Mouse (Mus musculus) effector memory CD4-positive, alpha-beta T cell, adult 7 months (primary cell): ENCODE measurements around the gene Bag6. TPM values are rescaled to one million over a fixed set of nuclear protein-coding genes. Genes with fewer than 3 reads are reported as not detected.

Experiments
- polyA plus RNA-seq: library from polyadenylated mRNA; unstranded; fragments of 100-300 nt; shearing (Covaris generic); gene quantifications from one replicate; pipeline ENCODE4 v1.2.1, GENCODE M21; 2017

Gene Bag6
- polyA plus RNA-seq, 1 experiment from 2014 or later: 56.5 TPM

Other genes with a start within 250 kb of the Bag6 start
- 1.4 TPM for gene C2, start 236.9 kb upstream of the Bag6 start, polyA plus RNA-seq
- 55.0 TPM for gene Ehmt2, start 236.7 kb upstream of the Bag6 start, polyA plus RNA-seq
- gene Slc44a4, start 220.7 kb upstream of the Bag6 start, polyA plus RNA-seq: not detected
- 63.5 TPM for gene Neu1, start 203.9 kb upstream of the Bag6 start, polyA plus RNA-seq
- gene Hspa1b, start 175.9 kb upstream of the Bag6 start, polyA plus RNA-seq: 1,521 TPM
- 90.8 TPM for gene Gm20481, start 165.3 kb upstream of the Bag6 start, polyA plus RNA-seq
- gene Hspa1a, start 163.0 kb upstream of the Bag6 start, polyA plus RNA-seq: 909 TPM
- not detected for gene Hspa1l, start 162.5 kb upstream of the Bag6 start, polyA plus RNA-seq
- gene Lsm2, start 153.3 kb upstream of the Bag6 start, polyA plus RNA-seq: 50.0 TPM
- 214 TPM for gene Vars, start 134.2 kb upstream of the Bag6 start, polyA plus RNA-seq
- 0.37 TPM for gene Vwa7, start 118.6 kb upstream of the Bag6 start, polyA plus RNA-seq
- gene Sapcd1, start 107.2 kb upstream of the Bag6 start, polyA plus RNA-seq: not detected
- 2.2 TPM for gene Msh5, start 88.4 kb upstream of the Bag6 start, polyA plus RNA-seq
- 334 TPM for gene Clic1, start 85.2 kb upstream of the Bag6 start, polyA plus RNA-seq
- 0.85 TPM for gene Ddah2, start 76.1 kb upstream of the Bag6 start, polyA plus RNA-seq
- not detected for gene Ly6g6c, start 69.8 kb upstream of the Bag6 start, polyA plus RNA-seq
- gene Mpig6b, start 69.0 kb upstream of the Bag6 start, polyA plus RNA-seq: not detected
- not detected for gene Ly6g6e, start 58.3 kb upstream of the Bag6 start, polyA plus RNA-seq
- not detected for gene Ly6g6d, start 57.1 kb upstream of the Bag6 start, polyA plus RNA-seq
- gene Ly6g6f, start 49.6 kb upstream of the Bag6 start, polyA plus RNA-seq: not detected
- gene Abhd16a, start 45.9 kb upstream of the Bag6 start, polyA plus RNA-seq: 79.3 TPM
- gene Ly6g5c, start 26.9 kb upstream of the Bag6 start, polyA plus RNA-seq: not detected
- 1.8 TPM for gene Ly6g5b, start 19.8 kb upstream of the Bag6 start, polyA plus RNA-seq
- 65.3 TPM for gene Gpank1, start 13.7 kb upstream of the Bag6 start, polyA plus RNA-seq
- gene Csnk2b, start 13.1 kb upstream of the Bag6 start, polyA plus RNA-seq: 223 TPM
- gene D17H6S53E, start 8.8 kb upstream of the Bag6 start, polyA plus RNA-seq: 1.7 TPM
- gene Apom, start 3.1 kb upstream of the Bag6 start, polyA plus RNA-seq: not detected
- gene Prrc2a, start 29.7 kb downstream of the Bag6 start, polyA plus RNA-seq: 24.5 TPM
- gene Aif1, start 40.9 kb downstream of the Bag6 start, polyA plus RNA-seq: not detected
- gene Lst1, start 53.3 kb downstream of the Bag6 start, polyA plus RNA-seq: 4.4 TPM
- gene Ltb, start 59.3 kb downstream of the Bag6 start, polyA plus RNA-seq: 1,113 TPM
- gene Tnf, start 66.8 kb downstream of the Bag6 start, polyA plus RNA-seq: 156 TPM
- gene Lta, start 70.2 kb downstream of the Bag6 start, polyA plus RNA-seq: 55.4 TPM
- not detected for gene Gm16181, start 85.7 kb downstream of the Bag6 start, polyA plus RNA-seq
- 4.8 TPM for gene Atp6v1g2, start 98.5 kb downstream of the Bag6 start, polyA plus RNA-seq
- 15.0 TPM for gene Nfkbil1, start 100.6 kb downstream of the Bag6 start, polyA plus RNA-seq
- gene Ddx39b, start 106.6 kb downstream of the Bag6 start, polyA plus RNA-seq: 149 TPM
- gene H2-D1, start 127.6 kb downstream of the Bag6 start, polyA plus RNA-seq: 6,702 TPM
- 0.89 TPM for gene H2-Q1, start 185.2 kb downstream of the Bag6 start, polyA plus RNA-seq
- 19.2 TPM for gene H2-Q2, start 207.1 kb downstream of the Bag6 start, polyA plus RNA-seq
- 42.4 TPM for gene H2-Q4, start 244.4 kb downstream of the Bag6 start, polyA plus RNA-seq